Mouse (Mus musculus) megakaryocyte, embryonic 14.5 days (primary cell): ENCODE measurements around the gene Fzr1. TPM values are rescaled to one million over a fixed set of nuclear protein-coding genes. Genes with fewer than 3 reads are reported as not detected.
A peak's percentile ranks its signal among the peaks of the same experiment; 100 is the strongest.

ENCODE experiments used
- H3K27me3 ChIP-seq: replicated peaks from 2 replicates; pipeline ENCODE3; 2012; ENCODE audit warnings: inconsistent platforms
- H3K36me3 ChIP-seq: replicated peaks from 2 replicates; pipeline ENCODE3; 2012; ENCODE audit warnings: low read length, inconsistent platforms, mixed read lengths
- H3K4me1 ChIP-seq: 2 replicates; pipeline ENCODE4 v1.6.1; 2012; ENCODE audit warnings: inconsistent platforms
- H3K4me3 ChIP-seq: replicated peaks from 2 replicates; pipeline ENCODE3; 2012; ENCODE audit warnings: moderate library complexity, mild to moderate bottlenecking, inconsistent platforms
- H3K9me3 ChIP-seq: 2 replicates; pipeline ENCODE4 v1.6.1; 2012; ENCODE audit warnings: inconsistent platforms
- FLI1 ChIP-seq: IDR thresholded peaks from 2 replicates; pipeline ENCODE4 v1.6.1; 2012; ENCODE audit warnings: low read length, inconsistent platforms, mixed read lengths
- GATA1 ChIP-seq: IDR thresholded peaks from 3 replicates; pipeline ENCODE4 v1.6.1; 2012; ENCODE audit warnings: mixed read lengths, low read length, inconsistent platforms, borderline replicate concordance
- polyA plus RNA-seq: library from polyadenylated mRNA; stranded (reverse); fragments of >175 nt; gene quantifications from 2 replicates; pipeline ENCODE4 v1.2.3, GENCODE M21; 2012; ENCODE audit warnings: low replicate concordance; ENCODE audit not compliant: insufficient read depth

Gene Fzr1
- polyA plus RNA-seq, 1 experiment = 72.9 TPM

DNA sequence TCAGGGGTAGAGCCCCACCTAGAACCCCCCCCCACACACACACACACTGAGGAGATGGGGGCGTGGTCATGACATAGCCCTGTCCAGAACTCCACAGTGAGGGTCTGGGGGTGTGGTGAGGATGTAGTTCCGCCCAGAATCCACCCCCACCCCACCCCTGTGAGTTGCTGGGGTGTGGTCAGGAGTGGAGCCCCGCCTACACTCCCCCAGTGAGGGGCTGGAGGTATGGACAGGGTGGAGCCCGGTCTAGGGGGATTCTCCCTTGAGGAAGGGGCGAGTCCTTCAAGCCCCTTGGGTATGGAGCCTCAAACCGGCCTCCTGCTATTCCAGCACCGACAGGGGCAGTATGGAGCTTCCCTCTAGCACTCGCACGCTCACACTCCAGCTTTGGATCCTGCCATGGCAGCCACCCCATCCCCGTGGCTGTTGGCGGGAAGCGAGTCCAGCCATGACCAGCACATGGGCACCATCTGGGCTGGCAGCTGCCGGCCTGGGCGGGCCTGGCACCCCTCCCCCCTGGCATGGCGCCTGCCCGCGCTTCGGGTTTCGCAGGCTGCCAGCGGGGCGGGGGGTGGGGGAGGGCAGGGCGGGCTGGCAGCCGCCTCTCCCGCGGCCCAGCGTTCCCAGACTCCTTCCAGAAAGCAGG is 38.4 kb upstream of the Fzr1 start:
- Histone ChIP-seq H3K4me1 (peaks cover 92% of the 10 kb centered on the region), H3K4me3 (no peak overlapping the region), H3K9me3 (no peaks in the 10 kb centered on the region), H3K36me3 (peaks cover 92% of the 10 kb centered on the region), H3K27me3 (peaks cover 1% of the 10 kb centered on the region)
- TF ChIP-seq GATA1 = no peak
- TF ChIP-seq FLI1 = no peak

DNA sequence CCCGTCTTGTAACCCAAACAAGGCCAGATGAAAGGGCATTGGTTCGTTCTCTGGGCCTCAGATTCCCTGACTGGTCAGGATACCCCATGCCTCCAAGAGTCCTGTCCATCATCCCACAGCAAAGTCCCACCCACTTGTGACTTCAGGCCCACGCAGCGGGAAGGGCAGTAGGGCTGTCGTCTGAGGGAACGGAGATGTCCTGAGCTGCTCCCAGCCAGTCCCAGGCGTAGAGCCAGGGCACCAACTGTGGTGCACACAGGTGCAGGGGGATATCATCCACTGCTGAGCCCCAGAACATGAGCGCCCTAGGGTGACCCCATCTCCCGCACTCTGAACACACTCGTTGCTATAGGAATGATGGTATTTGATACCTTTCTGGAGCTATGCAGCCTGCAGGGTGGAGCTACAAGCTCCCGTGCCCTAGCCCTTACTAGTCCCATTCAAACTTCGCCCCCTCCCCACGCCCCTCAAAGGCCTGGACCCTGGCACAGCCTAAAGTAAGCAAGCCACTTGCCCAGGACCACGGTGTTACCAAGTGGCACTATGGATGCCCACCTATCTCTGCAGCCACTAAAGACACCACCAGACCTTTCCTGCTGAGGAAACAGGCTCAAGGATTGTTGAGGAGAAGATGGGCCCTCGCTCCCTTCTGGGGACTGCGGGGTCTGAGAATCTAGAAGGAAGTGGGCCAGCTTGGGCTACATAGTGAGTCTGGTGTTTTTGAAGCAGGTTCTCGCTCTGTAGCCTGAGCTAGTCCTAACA is 37.4 kb upstream of the Fzr1 start:
- no peaks in the 10 kb centered on the region for H3K9me3 ChIP-seq
- no peaks in the 10 kb centered on the region for H3K27me3 ChIP-seq
- H3K4me3 ChIP-seq = no peak overlapping the region
- TF ChIP-seq GATA1 = no peak
- TF ChIP-seq FLI1 = no peak
- peaks cover 91% of the 10 kb centered on the region for H3K36me3 ChIP-seq
- H3K4me1 ChIP-seq = peaks cover 95% of the 10 kb centered on the region

GRCm38 (mm10) chr10:81415146-81415545 is 36.8 kb upstream of the Fzr1 start:
- H3K36me3 ChIP-seq = peaks cover 86% of the 10 kb centered on the region
- H3K27me3 ChIP-seq = no peaks in the 10 kb centered on the region
- TF ChIP-seq GATA1 = no peak
- TF ChIP-seq FLI1 = no peak
- H3K9me3 ChIP-seq = no peaks in the 10 kb centered on the region
- peaks cover 95% of the 10 kb centered on the region for H3K4me1 ChIP-seq
- no peak overlapping the region for H3K4me3 ChIP-seq

GRCm38 (mm10) chr10:81414682-81415081 is 36.4 kb upstream of the Fzr1 start:
- Histone ChIP-seq H3K4me3 (no peak overlapping the region), H3K9me3 (no peaks in the 10 kb centered on the region), H3K4me1 (peaks cover 95% of the 10 kb centered on the region), H3K27me3 (no peaks in the 10 kb centered on the region), H3K36me3 (peaks cover 81% of the 10 kb centered on the region)
- TF ChIP-seq FLI1 (no peak), GATA1 (no peak)

DNA sequence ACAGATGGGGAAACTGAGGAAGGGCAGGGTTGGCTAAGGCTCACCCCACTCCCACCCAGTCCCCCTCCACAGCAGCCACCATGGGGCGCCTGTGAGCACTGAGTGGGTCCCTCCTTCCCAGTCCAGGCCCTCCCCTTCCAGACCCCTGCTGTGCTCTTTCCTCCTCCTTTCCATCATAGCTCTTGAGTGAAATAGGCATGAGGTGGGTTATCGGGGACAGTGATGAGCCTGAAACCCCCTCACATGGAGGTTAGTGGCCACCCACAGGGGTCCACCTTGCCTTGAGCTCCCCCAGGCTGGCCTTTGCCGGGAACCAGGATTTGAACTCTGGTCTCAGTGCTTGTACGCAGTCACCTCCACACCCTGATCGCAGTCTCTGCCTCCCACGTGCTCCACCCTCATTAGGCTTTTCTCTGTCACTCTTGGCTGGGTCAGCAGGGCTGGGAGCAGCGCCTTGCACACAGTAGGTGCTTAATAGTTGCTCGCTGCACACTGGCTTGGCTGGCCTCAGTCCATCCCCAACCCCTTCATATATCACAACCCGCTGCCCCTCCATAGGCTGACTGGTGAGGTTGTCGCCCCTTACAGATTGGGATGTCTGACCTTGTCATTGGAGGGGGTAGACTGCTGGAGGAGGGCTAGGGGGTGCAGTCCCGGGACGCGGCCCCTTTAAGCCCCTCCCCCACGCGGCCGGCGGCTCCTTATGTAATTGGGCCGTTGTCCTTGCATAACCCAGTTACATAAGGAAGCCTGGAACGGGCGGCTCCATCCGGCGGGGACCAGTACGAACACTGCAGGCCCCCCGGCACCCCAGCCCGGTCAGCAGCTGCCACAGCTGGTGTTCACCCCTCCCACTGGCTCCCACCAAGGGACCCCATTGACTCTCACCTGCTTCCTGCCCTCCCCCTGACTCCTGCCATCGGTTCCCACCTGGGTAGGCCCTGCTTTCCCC is 35.3 kb upstream of the Fzr1 start:
- Histone ChIP-seq H3K36me3 (peaks cover 70% of the 10 kb centered on the region), H3K4me1 (peaks cover 95% of the 10 kb centered on the region), H3K9me3 (no peaks in the 10 kb centered on the region), H3K27me3 (no peaks in the 10 kb centered on the region), H3K4me3 (peak overlapping the region; percentile 80)
- TF ChIP-seq FLI1 = no peak
- no peak for TF ChIP-seq GATA1

GRCm38 (mm10) chr10:81412586-81413309 is 34.4 kb upstream of the Fzr1 start:
- H3K4me1 ChIP-seq = peaks cover 96% of the 10 kb centered on the region

GRCm38 (mm10) chr10:81411471-81412400 is 33.4 kb upstream of the Fzr1 start:
- TF ChIP-seq GATA1 (no peak), FLI1 (no peak)
- Histone ChIP-seq H3K36me3 (peaks cover 67% of the 10 kb centered on the region), H3K4me3 (peak overlapping the region; percentile 92), H3K27me3 (no peaks in the 10 kb centered on the region), H3K9me3 (no peaks in the 10 kb centered on the region), H3K4me1 (peaks cover 96% of the 10 kb centered on the region)

More at GRCm38 (mm10) chr10:81412586-81413309, 34.4 kb upstream of the Fzr1 start:
- TF ChIP-seq GATA1 (no peak), FLI1 (no peak)
- Histone ChIP-seq H3K27me3 (no peaks in the 10 kb centered on the region), H3K4me3 (no peak overlapping the region), H3K9me3 (no peaks in the 10 kb centered on the region), H3K36me3 (peaks cover 70% of the 10 kb centered on the region)

GRCm38 (mm10) chr10:81410981-81411380 is 32.7 kb upstream of the Fzr1 start:
- Histone ChIP-seq H3K36me3 (peaks cover 69% of the 10 kb centered on the region), H3K27me3 (no peaks in the 10 kb centered on the region), H3K9me3 (no peaks in the 10 kb centered on the region), H3K4me3 (peak overlapping the region; percentile 92), H3K4me1 (peaks cover 100% of the 10 kb centered on the region)
- TF ChIP-seq FLI1 = no peak
